Mouse (Mus musculus): ENCODE results near the gene Fam184b. TPM values are rescaled to one million over a fixed set of nuclear protein-coding genes. Genes with fewer than 3 reads are reported as not detected.
A peak's percentile ranks its signal among the peaks of the same experiment; 100 is the strongest.

The Fam184b gene
- total and polyA plus RNA-seq, 3 experiments, result not detected

- Histone ChIP-seq H3K4me1 (ENCODE audit: control insufficient read depth in 1 of 2, insufficient read depth in 2 of 2) (peaks cover 8 to 22% of the 10 kb centered on the region in 2 experiments), H3K27me3 (replicated peaks) (no peaks in the 10 kb centered on the region), H3K79me2 (replicated peaks; ENCODE audit: control insufficient read depth, extremely low read depth, insufficient read depth, poor library complexity, severe bottlenecking) (peaks cover 23% of the 10 kb centered on the region), H3K9ac (ENCODE audit: insufficient read depth, low read depth) (peak overlapping the region; percentile 26; the same call in 1 of the 2 replicates), H3K27ac (ENCODE audit: insufficient read depth, low read depth) (no peak overlapping the region), H3K9me3 (replicated peaks; ENCODE audit: low read length) (no peaks in the 10 kb centered on the region), H3K4me2 (ENCODE audit: insufficient read depth, low read depth, poor library complexity, severe bottlenecking) (peak overlapping the region; percentile 83), H3K36me3 (replicated peaks in 1 of 2; ENCODE audit: control insufficient read depth in 1 of 2, insufficient read depth in 1 of 2, low read length in 1 of 2) (peaks cover 27 to 59% of the 10 kb centered on the region in 2 experiments), H3K4me3 (replicated peaks in 1 of 3; ENCODE audit: low read depth in 2 of 3, low read length in 2 of 3, poor library complexity in 1 of 3) (peak overlapping the region in 2 of 3 experiments; percentile 13 to 31)
- no peak for DNase-seq (ENCODE audit: extremely low read depth)
- no peak for TF ChIP-seq ZMIZ1 (IDR thresholded peaks at IDR 0.05; ENCODE audit: low read depth, low read length)
- TF ChIP-seq SMC3 (IDR thresholded peaks at IDR 0.05; ENCODE audit: low read depth, low read length), result no peak
- TF ChIP-seq POLR2A (IDR thresholded peaks at IDR 0.05; ENCODE audit: low read depth, low read length), result no peak
- no peak for TF ChIP-seq USF1 (IDR thresholded peaks at IDR 0.05; ENCODE audit: low read depth, low read length)
- no peak for TF ChIP-seq USF2 (conservative IDR thresholded peaks at IDR 0.05; ENCODE audit: low read depth, low read length)
- no peak for TF ChIP-seq JUN (IDR thresholded peaks at IDR 0.05; ENCODE audit: insufficient read depth, low read depth, low read length)
- no peak for TF ChIP-seq UBTF (IDR thresholded peaks at IDR 0.05; ENCODE audit: low read depth, low read length)
- dilution Hi-C loops (cut with MboI; ENCODE audit: extremely low pct_ligation_motif_present, extremely low pct_unique_long_range_greater_than_20kb, low sequenced_read_pairs) (no loop called here), in situ Hi-C loops (cut with MboI; ENCODE audit: low pct_ligation_motif_present, low pct_unique_long_range_greater_than_20kb, low sequenced_read_pairs) (no loop called here)
Observed at GRCm38 (mm10) chr5:45521601-45522000, 117.8 kb downstream of the Fam184b start.

GRCm38 (mm10) chr5:45520809-45521110 is 118.7 kb downstream of the Fam184b start:
- dilution Hi-C loops (cut with MboI; ENCODE audit: extremely low pct_ligation_motif_present, extremely low pct_unique_long_range_greater_than_20kb, low sequenced_read_pairs) (no loop called here), in situ Hi-C loops (cut with MboI; ENCODE audit: low pct_ligation_motif_present, low pct_unique_long_range_greater_than_20kb, low sequenced_read_pairs) (no loop called here)
- peak overlapping the region; percentile 83 for H3K4me2 ChIP-seq (ENCODE audit: insufficient read depth, low read depth, poor library complexity, severe bottlenecking)
- H3K27ac ChIP-seq (ENCODE audit: insufficient read depth, low read depth), result no peak overlapping the region
- H3K36me3 ChIP-seq (replicated peaks in 1 of 2; ENCODE audit: control insufficient read depth in 1 of 2, insufficient read depth in 1 of 2, low read length in 1 of 2), result peaks cover 20 to 59% of the 10 kb centered on the region in 2 experiments
- no peaks in the 10 kb centered on the region for H3K9me3 ChIP-seq (replicated peaks; ENCODE audit: low read length)
- H3K79me2 ChIP-seq (replicated peaks; ENCODE audit: control insufficient read depth, extremely low read depth, insufficient read depth, poor library complexity, severe bottlenecking), result peaks cover 23% of the 10 kb centered on the region
- TF ChIP-seq IRF4 (IDR thresholded peaks at IDR 0.05; ENCODE audit: low read depth, low read length) (no peak), SIN3A (IDR thresholded peaks at IDR 0.05; ENCODE audit: low read length) (no peak), MXI1 (IDR thresholded peaks at IDR 0.05; ENCODE audit: low read depth, low read length) (no peak), POLR2AphosphoS2 (IDR thresholded peaks at IDR 0.05; ENCODE audit: low read depth, low read length) (no peak), JUN (IDR thresholded peaks at IDR 0.05; ENCODE audit: insufficient read depth, low read depth, low read length) (no peak), NELFE (IDR thresholded peaks at IDR 0.05; ENCODE audit: low read depth, low read length) (no peak), USF2 (conservative IDR thresholded peaks at IDR 0.05; ENCODE audit: low read depth, low read length) (no peak), BHLHE40 (IDR thresholded peaks at IDR 0.05; ENCODE audit: low read depth, low read length) (no peak), TCF12 (IDR thresholded peaks at IDR 0.05; ENCODE audit: low read depth, low read length) (no peak), ZKSCAN1 (IDR thresholded peaks at IDR 0.05; ENCODE audit: borderline replicate concordance, low read depth, low read length) (no peak), MEF2A (IDR thresholded peaks at IDR 0.05; ENCODE audit: borderline replicate concordance, low read depth, low read length) (no peak), ETS1 (conservative IDR thresholded peaks at IDR 0.05; ENCODE audit: low read depth, low read length) (no peak), TBP (conservative IDR thresholded peaks at IDR 0.05; ENCODE audit: low read depth, low read length) (no peak), E2F4 (IDR thresholded peaks at IDR 0.05; ENCODE audit: insufficient replicate concordance, low read depth, low read length) (no peak), PAX5 (IDR thresholded peaks at IDR 0.05; ENCODE audit: low read length) (no peak), MAX (IDR thresholded peaks at IDR 0.05; ENCODE audit: low read length) (no peak), MAFK (IDR thresholded peaks at IDR 0.05; ENCODE audit: insufficient replicate concordance, low read length) (no peak), USF1 (IDR thresholded peaks at IDR 0.05; ENCODE audit: low read depth, low read length) (no peak), CHD2 (IDR thresholded peaks at IDR 0.05; ENCODE audit: low read length) (no peak), POLR2A (IDR thresholded peaks at IDR 0.05; ENCODE audit: low read depth, low read length) (no peak)
- no peaks in the 10 kb centered on the region for H3K27me3 ChIP-seq (replicated peaks)
- H3K9ac ChIP-seq (ENCODE audit: insufficient read depth, low read depth), result peak overlapping the region; percentile 93
- no peak for DNase-seq (ENCODE audit: extremely low read depth)
- H3K4me3 ChIP-seq (replicated peaks in 1 of 3; ENCODE audit: low read depth in 2 of 3, low read length in 2 of 3, poor library complexity in 1 of 3), result peak overlapping the region; percentile 90 to 94 (median 91)
- H3K4me1 ChIP-seq (ENCODE audit: control insufficient read depth in 1 of 2, insufficient read depth in 2 of 2), result peaks cover 8 to 27% of the 10 kb centered on the region in 2 experiments
